Mouse (Mus musculus) liver, embryonic 14.5 days (tissue): ENCODE results near the gene Gm49380. TPM values are rescaled to one million over a fixed set of nuclear protein-coding genes. Genes with fewer than 3 reads are reported as not detected.

Experiments
- ATAC-seq: fragments of 200-750 bp; cut with Nextera tagmentation; 2 replicates; pipeline ENCODE4 v1.8.0; 2017; ENCODE audit warnings: moderate number of reproducible peaks, mild to moderate bottlenecking, moderate library complexity; ENCODE audit not compliant: insufficient read depth
- DNase-seq, 3 experiments: peaks; one replicate each; pipeline ENCODE4 v3.0.0-alpha.2; 2012 to 2013; ENCODE audit warnings: low read depth in 3 of 3, low spot score in 3 of 3
- H3K27ac ChIP-seq: fragments of 300-500 bp; sonication (generic); 2 replicates; pipeline ENCODE4 v1.5.1; 2014; ENCODE audit warnings: moderate library complexity, mild to moderate bottlenecking, control low read depth, inconsistent platforms
- H3K27me3 ChIP-seq: fragments of 300-500 bp; sonication (generic); 2 replicates; pipeline ENCODE4 v1.6.1; 2014; ENCODE audit warnings: mild to moderate bottlenecking, low read length, moderate library complexity; ENCODE audit not compliant: control insufficient read depth, insufficient read depth
- H3K36me3 ChIP-seq: fragments of 300-500 bp; sonication (generic); replicated peaks from 2 replicates; pipeline ENCODE4 v1.6.1; 2014; ENCODE audit warnings: low read depth; ENCODE audit not compliant: control insufficient read depth, insufficient read depth
- H3K4me1 ChIP-seq, 2 experiments: fragments of 200-500 bp in 1 of 2; fragments of 300-500 bp in 1 of 2; sonication (generic) in 1 of 2; replicated peaks; 2 replicates each; pipeline ENCODE4 v1.6.1; 2012 to 2014; ENCODE audit warnings: antibody characterized with exemption in 1 of 2, inconsistent platforms in 1 of 2, low read length in 1 of 2; ENCODE audit not compliant: control insufficient read depth in 2 of 2, insufficient read depth in 2 of 2
- H3K4me2 ChIP-seq: fragments of 300-500 bp; sonication (generic); 2 replicates; pipeline ENCODE4 v1.6.1; 2014; ENCODE audit warnings: low read depth, mild to moderate bottlenecking, control low read depth, moderate library complexity
- H3K4me3 ChIP-seq, 2 experiments: fragments of 200-500 bp in 1 of 2; fragments of 300-500 bp in 1 of 2; sonication (generic) in 1 of 2; 2 replicates each; pipeline ENCODE4 v1.5.1; 2012 to 2014; ENCODE audit warnings: low read depth in 2 of 2, low read length in 2 of 2, mild to moderate bottlenecking in 2 of 2, control low read depth in 1 of 2, inconsistent platforms in 1 of 2, moderate library complexity in 1 of 2; ENCODE audit not compliant: insufficient read depth in 1 of 2
- H3K9ac ChIP-seq: fragments of 300-500 bp; sonication (generic); replicated peaks from 2 replicates; pipeline ENCODE4 v1.6.1; 2014; ENCODE audit warnings: mild to moderate bottlenecking, control low read depth, moderate library complexity
- H3K9me3 ChIP-seq: fragments of 300-500 bp; sonication (generic); 2 replicates; pipeline ENCODE4 v1.6.1; 2016; ENCODE audit warnings: low read length, mixed read lengths; ENCODE audit not compliant: control insufficient read depth
- CTCF ChIP-seq: IDR thresholded peaks from 2 replicates; pipeline ENCODE4 v1.5.1; 2016; ENCODE audit warnings: antibody characterized with exemption, low read depth, control low read depth
- EP300 ChIP-seq: IDR thresholded peaks from 2 replicates; pipeline ENCODE4 v1.6.1; 2016; ENCODE audit warnings: antibody characterized with exemption, low read depth
- WGBS: fragments of 180-500 bp; shearing (Covaris S2); extraction: QIAGEN DNeasy Blood & Tissue Kit; methylation state at CpG from one replicate; pipeline ENCODE4 v1.1.7; 2014; ENCODE audit not compliant: insufficient replicate concordance; 5-methylcytosine and 5-hydroxymethylcytosine counted together
- polyA plus RNA-seq, 2 experiments: library from polyadenylated mRNA; depleted of rRNA in 1 of 2; stranded (reverse) in 1 of 2; unstranded in 1 of 2; fragments of >200 nt; fragmentation: Nextera tagmentation in 1 of 2; extraction: Ambion mirVana in 1 of 2; gene quantifications; 2 replicates each; pipeline versions ENCODE4 v1.2.1 to v1.2.3; 2012 to 2014

The Gm49380 gene
- polyA plus RNA-seq, 2 experiments: 0.09 TPM; not detected in 1

- no peak for TF ChIP-seq EP300
- TF ChIP-seq CTCF: no peak
- WGBS: 67% methylated on average over 5 of the region's 5 CpGs
- no peak overlapping the region for H3K9ac ChIP-seq
- H3K4me3 ChIP-seq: no peak overlapping the region
- H3K27me3 ChIP-seq: peaks cover under 1% of the 10 kb centered on the region; the same call in 1 of the 2 replicates
- no peak overlapping the region for H3K4me2 ChIP-seq
- no peaks in the 10 kb centered on the region for H3K9me3 ChIP-seq
- H3K36me3 ChIP-seq: no peaks in the 10 kb centered on the region
- DNase-seq (no peak), ATAC-seq (no peak)
- no peak overlapping the region for H3K27ac ChIP-seq
- no peaks in the 10 kb centered on the region for H3K4me1 ChIP-seq
Observed at GRCm38 (mm10) chr9:44037106-44037505, 76.2 kb downstream of the Gm49380 start.

DNA sequence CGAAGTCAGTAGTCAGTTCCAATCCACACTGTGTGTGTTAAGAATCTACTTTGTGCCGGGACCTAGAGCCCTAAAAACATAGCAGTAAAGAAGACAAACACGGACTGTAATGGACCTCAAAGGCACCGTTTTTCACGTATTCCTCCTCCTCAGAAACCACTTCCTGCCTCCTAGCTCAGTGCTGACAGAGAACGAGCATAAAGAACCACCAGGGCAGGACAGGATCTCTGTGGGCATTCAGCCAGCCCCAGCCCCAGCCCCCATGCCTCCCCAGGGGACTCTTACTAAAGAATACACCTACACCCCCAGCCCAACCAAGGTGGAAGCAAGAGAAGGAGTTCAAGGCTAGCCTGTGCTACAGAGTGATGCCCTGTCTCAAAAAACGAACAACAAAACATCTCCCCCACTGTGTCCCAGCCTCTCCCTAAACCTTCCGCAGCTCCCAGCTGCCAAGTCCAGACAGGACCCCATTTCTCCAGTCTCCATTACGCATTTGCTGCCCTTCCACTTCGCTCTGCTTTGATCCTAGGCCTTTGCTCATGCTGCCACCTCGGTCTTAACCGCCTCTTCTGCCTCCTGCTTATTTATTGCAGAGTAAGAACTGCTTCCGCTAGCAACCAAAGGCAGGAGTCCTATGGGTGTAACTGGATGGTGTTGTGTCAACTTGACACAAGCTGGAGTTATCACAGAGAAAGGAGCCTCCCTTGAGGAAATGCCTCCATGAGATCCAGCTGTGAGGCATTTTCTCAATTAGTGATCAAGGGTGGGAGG lies 79.2 kb downstream of the Gm49380 start:
- Histone ChIP-seq H3K9me3 (no peaks in the 10 kb centered on the region), H3K4me1 (no peaks in the 10 kb centered on the region), H3K9ac (no peak overlapping the region), H3K36me3 (no peaks in the 10 kb centered on the region), H3K27me3 (no peaks in the 10 kb centered on the region), H3K4me2 (no peak overlapping the region), H3K27ac (no peak overlapping the region), H3K4me3 (no peak overlapping the region)
- TF ChIP-seq CTCF: no peak
- no peak for TF ChIP-seq EP300
- no peak for DNase-seq
- no peak for ATAC-seq
- WGBS: 41% methylated on average over 13 of the region's 13 CpGs

GRCm38 (mm10) chr9:44033317-44033716 lies 80.0 kb downstream of the Gm49380 start:
- WGBS: 63% methylated on average over 5 of the region's 5 CpGs
- H3K4me3 ChIP-seq: no peak overlapping the region
- H3K9ac ChIP-seq: no peak overlapping the region
- no peaks in the 10 kb centered on the region for H3K4me1 ChIP-seq
- no peaks in the 10 kb centered on the region for H3K36me3 ChIP-seq
- H3K27me3 ChIP-seq: no peaks in the 10 kb centered on the region
- no peak overlapping the region for H3K4me2 ChIP-seq
- no peak for ATAC-seq
- no peak for DNase-seq
- TF ChIP-seq EP300 (no peak), CTCF (no peak)
- no peak overlapping the region for H3K27ac ChIP-seq
- no peaks in the 10 kb centered on the region for H3K9me3 ChIP-seq

- no peak overlapping the region for H3K9ac ChIP-seq
Observed at GRCm38 (mm10) chr9:44031946-44032345, 81.4 kb downstream of the Gm49380 start.

GRCm38 (mm10) chr9:44031079-44031478 lies 82.2 kb downstream of the Gm49380 start:
- H3K9me3 ChIP-seq: no peaks in the 10 kb centered on the region
- H3K4me3 ChIP-seq: no peak overlapping the region
- WGBS: 24% methylated on average over 5 of the region's 5 CpGs
- H3K4me1 ChIP-seq: no peaks in the 10 kb centered on the region
- no peaks in the 10 kb centered on the region for H3K27me3 ChIP-seq
- ATAC-seq: no peak
- no peak overlapping the region for H3K9ac ChIP-seq
- TF ChIP-seq EP300: no peak
- no peak for TF ChIP-seq CTCF
- H3K4me2 ChIP-seq: no peak overlapping the region
- no peak for DNase-seq
- H3K36me3 ChIP-seq: no peaks in the 10 kb centered on the region
- no peak overlapping the region for H3K27ac ChIP-seq

More at GRCm38 (mm10) chr9:44031946-44032345, 81.4 kb downstream of the Gm49380 start:
- DNase-seq: no peak
- no peak for ATAC-seq
- no peaks in the 10 kb centered on the region for H3K36me3 ChIP-seq
- H3K4me3 ChIP-seq: no peak overlapping the region
- H3K27ac ChIP-seq: no peak overlapping the region
- H3K27me3 ChIP-seq: no peaks in the 10 kb centered on the region
- no peak overlapping the region for H3K4me2 ChIP-seq
- no peaks in the 10 kb centered on the region for H3K9me3 ChIP-seq
- no peaks in the 10 kb centered on the region for H3K4me1 ChIP-seq
- WGBS: 47% methylated on average over 4 of the region's 4 CpGs
- no peak for TF ChIP-seq CTCF
- TF ChIP-seq EP300: no peak
